Mouse (Mus musculus) lung, postnatal 0 days (tissue): Measurements from ENCODE around the gene Hnf1a.

Source experiments
- CTCF ChIP-seq: IDR thresholded peaks from 2 replicates; pipeline ENCODE4 v1.5.1; 2016; ENCODE audit warnings: antibody characterized with exemption, mild to moderate bottlenecking
- EP300 ChIP-seq: IDR thresholded peaks from 2 replicates; pipeline ENCODE4 v1.6.1; 2016; ENCODE audit warnings: antibody characterized with exemption, mild to moderate bottlenecking, control low read depth

GRCm38 (mm10) chr5:115009961-115010360 is 39.1 kb upstream of the Hnf1a start:
- no peak for TF ChIP-seq CTCF
- TF ChIP-seq EP300 = no peak
